Mouse (Mus musculus): ENCODE measurements around the gene Nhsl1.

DNA sequence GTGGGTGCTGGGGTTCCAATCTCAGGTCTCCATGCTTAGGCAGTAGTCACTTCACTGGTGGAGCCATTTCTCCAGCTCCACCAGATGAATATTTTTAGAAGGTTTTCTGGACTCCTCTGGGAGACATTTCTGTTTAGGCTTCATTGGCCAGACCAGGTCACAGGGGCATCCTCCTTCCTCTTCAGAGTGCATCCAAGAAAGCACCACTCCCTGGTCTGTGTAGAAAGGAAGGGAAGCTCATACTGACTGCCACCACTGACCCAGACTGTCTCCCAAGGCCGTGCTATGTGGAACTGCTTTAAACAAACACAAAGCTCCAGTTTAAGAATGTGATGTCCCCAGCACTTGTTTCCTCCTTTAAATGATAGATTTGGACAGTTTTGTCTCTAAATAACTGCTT lies 29.3 kb upstream of the Nhsl1 start:
- TF ChIP-seq POLR2A (IDR thresholded peaks at IDR 0.05; ENCODE audit: control insufficient read depth in 1 of 2, insufficient read depth in 1 of 2, low read depth in 1 of 2, low read length in 2 of 2, poor library complexity in 1 of 2) (no peak), E2F4 (IDR thresholded peaks at IDR 0.05; ENCODE audit: borderline replicate concordance, low read depth, low read length) (no peak), TBP (IDR thresholded peaks at IDR 0.05; ENCODE audit: low read depth, low read length) (no peak), GABPA (IDR thresholded peaks at IDR 0.05; ENCODE audit: low read depth, low read length) (no peak), CTCF (IDR thresholded peaks at IDR 0.05 in 2 of 3, conservative IDR thresholded peaks at IDR 0.05 in 1 of 3; ENCODE audit: control insufficient read depth in 1 of 3, insufficient read depth in 1 of 3, low read depth in 2 of 3, low read length in 3 of 3, poor library complexity in 1 of 3, severe bottlenecking in 1 of 3) (no peak), CHD2 (IDR thresholded peaks at IDR 0.05; ENCODE audit: low read length) (no peak), HCFC1 (IDR thresholded peaks at IDR 0.05; ENCODE audit: low read depth, low read length) (no peak), ELF1 (IDR thresholded peaks at IDR 0.05; ENCODE audit: low read depth, low read length) (no peak), EP300 (IDR thresholded peaks at IDR 0.05; ENCODE audit: low read depth in 1 of 2, low read length in 2 of 2) (no peak), BHLHE40 (IDR thresholded peaks at IDR 0.05; ENCODE audit: borderline replicate concordance, low read depth, low read length) (no peak), MAZ (IDR thresholded peaks at IDR 0.05; ENCODE audit: low read depth, low read length) (no peak), TAL1 (IDR thresholded peaks at IDR 0.05; ENCODE audit: low read length) (no peak), MAX (IDR thresholded peaks at IDR 0.05; ENCODE audit: low read length) (no peak)

Data from MEL (cell line).